Mouse (Mus musculus) heart, postnatal 0 days (tissue): ENCODE results near the gene Macc1.

Experiments
- CTCF ChIP-seq: IDR thresholded peaks from 2 replicates; pipeline ENCODE4 v1.5.1; 2016; ENCODE audit warnings: antibody characterized with exemption, control low read depth, low read depth
- EP300 ChIP-seq: IDR thresholded peaks from 2 replicates; pipeline ENCODE4 v1.6.1; 2016; ENCODE audit warnings: antibody characterized with exemption, low read depth

- TF ChIP-seq CTCF (no peak), EP300 (no peak)
Measured at GRCm38 (mm10) chr12:119425749-119426148, 111.7 kb downstream of the Macc1 start.
